Mouse (Mus musculus) thymus, adult 2 months (tissue): ENCODE results near the gene Macrod1. TPM values are rescaled to one million over a fixed set of nuclear protein-coding genes. Genes with fewer than 3 reads are reported as not detected.
"Not testable (repeated sequence)": the region's sequence is repeated elsewhere in the genome, so short reads cannot be mapped to it uniquely, and the experiment has no call there.

ENCODE experiments used
- DNase-seq: peaks from one replicate; pipeline ENCODE4 v3.0.0; 2021
- H3K27ac ChIP-seq: fragments of 200-500 bp; 2 replicates; pipeline ENCODE4 v1.5.1; 2012; ENCODE audit warnings: low read length, control low read depth; ENCODE audit not compliant: control insufficient read depth, insufficient read depth
- H3K27me3 ChIP-seq: fragments of 200-500 bp; 2 replicates; pipeline ENCODE4 v1.6.1; 2012; ENCODE audit warnings: mild to moderate bottlenecking, low read length, moderate library complexity, mixed read lengths; ENCODE audit not compliant: control insufficient read depth, insufficient read depth
- H3K36me3 ChIP-seq: fragments of 200-500 bp; 2 replicates; pipeline ENCODE4 v1.6.1; 2012; ENCODE audit warnings: mild to moderate bottlenecking, low read length, moderate library complexity; ENCODE audit not compliant: control insufficient read depth, insufficient read depth
- H3K4me1 ChIP-seq: fragments of 200-500 bp; replicated peaks from 2 replicates; pipeline ENCODE4 v1.6.1; 2012; ENCODE audit warnings: low read length; ENCODE audit not compliant: control insufficient read depth, insufficient read depth
- H3K4me3 ChIP-seq: fragments of 200-500 bp; 2 replicates; pipeline ENCODE4 v1.5.1; 2012; ENCODE audit warnings: mild to moderate bottlenecking, low read length, control low read depth, moderate library complexity; ENCODE audit not compliant: control insufficient read depth, insufficient read depth
- CTCF ChIP-seq: fragments of 200-500 bp; IDR thresholded peaks from 2 replicates; pipeline ENCODE4 v1.5.1; 2012; ENCODE audit warnings: mild to moderate bottlenecking, control low read depth, low read length, moderate library complexity, borderline replicate concordance; ENCODE audit not compliant: control insufficient read depth, poor library complexity, insufficient read depth; ENCODE audit errors: extremely low read depth
- POLR2A ChIP-seq: fragments of 200-500 bp; IDR thresholded peaks from 2 replicates; pipeline ENCODE4 v1.6.1; 2012; ENCODE audit warnings: mild to moderate bottlenecking, low read length, control low read depth, moderate library complexity; ENCODE audit not compliant: control insufficient read depth, poor library complexity, insufficient read depth; ENCODE audit errors: extremely low read depth
- WGBS: fragments of 180-500 bp; shearing (Covaris S2); methylation state at CpG from one replicate; pipeline ENCODE4 v1.1.7; 2018; 5-methylcytosine and 5-hydroxymethylcytosine counted together
- polyA plus RNA-seq: library from polyadenylated mRNA; depleted of rRNA; stranded (reverse); fragments of >200 nt; gene quantifications from 2 replicates; pipeline ENCODE4 v1.2.3, GENCODE M21; 2012

The Macrod1 gene
- polyA plus RNA-seq, 1 experiment = 49.3 TPM

DNA sequence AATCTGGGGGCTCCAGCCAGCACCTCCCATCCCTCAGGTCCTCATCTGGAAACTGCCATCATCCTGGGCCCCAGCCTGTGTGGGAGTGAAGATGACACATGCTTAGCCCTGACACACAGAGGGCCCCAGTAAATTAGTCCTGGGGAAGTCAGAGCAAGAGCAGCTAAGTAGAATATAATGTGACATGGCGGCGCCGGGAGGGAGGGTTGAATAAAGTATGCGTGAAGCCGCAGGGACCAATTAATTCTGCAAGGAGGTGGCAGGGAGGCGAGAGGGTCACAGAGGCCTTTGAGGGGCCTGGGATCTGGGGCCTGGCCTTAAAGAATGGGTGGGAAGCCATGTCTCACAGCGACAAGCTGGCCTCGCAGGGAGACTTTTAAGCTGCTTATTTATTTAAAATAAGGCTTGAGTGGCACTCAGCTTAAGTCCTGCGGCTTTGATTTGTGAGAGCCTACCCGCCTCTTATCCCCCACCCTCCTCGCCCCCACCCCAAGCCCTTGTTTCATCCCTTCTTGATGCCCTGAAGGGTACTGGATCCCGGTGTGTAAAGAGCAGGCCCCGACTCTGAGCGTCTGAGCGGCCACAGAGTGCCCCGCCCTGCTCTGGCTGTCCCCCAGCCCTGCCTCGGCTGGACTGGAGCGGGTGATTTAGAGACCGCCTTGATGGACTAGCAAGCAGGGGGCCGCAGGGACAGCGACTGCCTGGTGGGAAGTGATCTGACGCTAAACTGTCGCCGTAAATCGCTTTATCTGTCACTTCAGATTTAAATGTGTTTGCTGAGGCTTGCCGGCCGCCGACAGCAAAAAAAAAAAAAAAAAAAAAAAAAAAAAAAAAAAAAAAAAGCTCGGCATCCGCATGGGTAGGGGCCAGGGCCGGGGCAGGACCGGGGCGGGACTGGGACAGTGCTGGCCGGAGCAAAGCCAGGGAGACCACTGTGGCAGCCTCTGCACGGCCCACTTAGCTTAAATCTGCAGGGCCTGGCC lies 13.5 kb downstream of the Macrod1 start:
- no peaks in the 10 kb centered on the region for H3K27me3 ChIP-seq
- TF ChIP-seq POLR2A (no peak), CTCF (no peak)
- no peak overlapping the region for H3K4me3 ChIP-seq
- H3K36me3 ChIP-seq = no peaks in the 10 kb centered on the region
- H3K4me1 ChIP-seq = peaks cover 30% of the 10 kb centered on the region
- H3K27ac ChIP-seq = no peak overlapping the region
- 85% methylated on average over 35 of the region's 35 CpGs for WGBS
- no peak for DNase-seq

DNA sequence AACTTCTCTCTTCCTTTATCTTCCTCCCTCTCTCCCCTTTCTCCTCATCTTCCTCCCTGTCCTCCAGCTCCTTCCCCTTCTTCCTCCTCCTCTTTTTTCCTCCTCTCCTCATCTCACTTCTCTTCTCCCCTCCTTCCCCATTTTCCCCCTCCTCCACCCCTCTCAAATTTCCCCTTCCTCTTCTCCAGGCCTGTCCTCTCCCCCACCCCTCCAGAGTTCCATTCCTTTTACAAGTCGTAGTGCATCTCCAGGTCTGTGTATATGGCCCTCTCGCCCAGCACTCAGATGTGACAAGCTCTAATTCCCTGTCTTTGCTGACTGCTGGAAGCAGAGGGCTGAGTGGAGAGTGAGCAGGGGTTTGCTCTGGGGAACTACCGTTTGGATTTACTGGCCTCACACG lies 14.2 kb downstream of the Macrod1 start:
- Histone ChIP-seq H3K4me3 (no peak overlapping the region), H3K4me1 (peaks cover 23% of the 10 kb centered on the region)
- DNase-seq = no peak

DNA sequence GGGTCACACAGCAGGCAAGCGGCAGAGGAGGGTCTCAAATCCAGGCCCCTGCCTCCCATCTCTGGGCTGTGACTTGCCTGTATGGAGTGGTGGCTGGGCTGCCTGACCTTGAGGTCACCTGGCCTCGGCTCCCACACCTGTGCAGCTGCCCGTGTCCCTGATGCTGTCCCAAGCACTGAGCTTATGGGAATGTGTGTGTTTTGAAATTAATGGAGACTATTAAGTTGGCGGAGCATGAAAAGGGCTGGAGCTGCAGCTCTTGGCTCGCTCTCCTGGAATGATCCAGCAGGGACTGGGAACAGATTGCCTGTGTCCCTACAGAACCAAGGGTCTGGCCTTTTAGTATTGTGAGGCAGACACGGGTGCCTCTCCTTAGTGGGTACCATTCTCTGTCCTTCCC lies 15.6 kb downstream of the Macrod1 start:
- 100% methylated on average over 6 of the region's 6 CpGs for WGBS
- TF ChIP-seq CTCF (no peak), POLR2A (no peak)

More for the DNA sequence above, 14.2 kb downstream of the Macrod1 start:
- WGBS = 85% methylated on average over 4 of the region's 4 CpGs
- TF ChIP-seq POLR2A = no peak
- no peak for TF ChIP-seq CTCF
- H3K27me3 ChIP-seq = no peaks in the 10 kb centered on the region
- no peak overlapping the region for H3K27ac ChIP-seq
- no peaks in the 10 kb centered on the region for H3K36me3 ChIP-seq

DNA sequence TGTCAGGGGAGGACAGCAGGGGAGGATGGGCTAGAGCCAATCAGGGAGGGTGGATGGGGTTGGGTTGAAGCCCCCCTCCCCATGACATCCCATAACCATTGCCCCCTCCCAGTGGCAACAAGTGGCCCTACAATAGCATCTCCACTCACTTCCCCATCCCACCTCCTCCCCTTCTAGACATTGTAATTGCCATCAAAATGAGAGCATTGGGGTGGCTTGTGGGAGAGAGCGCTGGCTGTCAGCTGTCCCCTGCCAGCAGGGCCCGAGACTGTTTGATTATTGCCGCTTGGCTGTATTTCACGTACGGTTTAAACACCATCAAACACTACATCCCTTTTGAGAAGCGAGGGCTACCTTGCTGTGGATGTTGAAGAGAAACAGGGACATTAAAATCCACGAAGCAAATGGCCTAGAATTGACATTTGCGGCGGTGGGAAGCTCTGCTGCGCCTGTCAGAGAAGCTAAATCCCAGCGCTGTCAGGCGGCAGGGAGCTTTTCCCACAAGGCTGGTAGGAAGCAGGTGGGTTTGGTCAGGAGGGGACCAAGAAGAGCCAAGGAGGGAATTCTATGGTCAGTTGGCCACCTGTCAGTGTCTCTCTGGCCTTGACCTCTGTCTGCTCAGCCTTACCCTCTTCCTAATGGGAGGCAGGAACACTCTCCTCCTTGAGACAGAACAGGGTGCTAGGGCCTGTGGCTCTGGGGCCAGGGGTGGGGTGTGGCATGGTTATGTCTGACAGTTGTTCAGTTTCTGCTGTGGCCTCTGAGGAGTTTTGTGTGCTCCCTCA lies 17.6 kb downstream of the Macrod1 start:
- TF ChIP-seq POLR2A (no peak), CTCF (no peak)
- peaks cover 10% of the 10 kb centered on the region for H3K4me1 ChIP-seq
- H3K27ac ChIP-seq = no peak overlapping the region
- WGBS = 94% methylated on average over 12 of the region's 12 CpGs
- no peak overlapping the region for H3K4me3 ChIP-seq
- DNase-seq = no peak
- H3K27me3 ChIP-seq = no peaks in the 10 kb centered on the region
- H3K36me3 ChIP-seq = no peaks in the 10 kb centered on the region

More for the DNA sequence above, 15.6 kb downstream of the Macrod1 start:
- DNase-seq = no peak
- Histone ChIP-seq H3K27me3 (no peaks in the 10 kb centered on the region), H3K27ac (no peak overlapping the region), H3K4me3 (no peak overlapping the region), H3K36me3 (no peaks in the 10 kb centered on the region), H3K4me1 (peaks cover 14% of the 10 kb centered on the region)

DNA sequence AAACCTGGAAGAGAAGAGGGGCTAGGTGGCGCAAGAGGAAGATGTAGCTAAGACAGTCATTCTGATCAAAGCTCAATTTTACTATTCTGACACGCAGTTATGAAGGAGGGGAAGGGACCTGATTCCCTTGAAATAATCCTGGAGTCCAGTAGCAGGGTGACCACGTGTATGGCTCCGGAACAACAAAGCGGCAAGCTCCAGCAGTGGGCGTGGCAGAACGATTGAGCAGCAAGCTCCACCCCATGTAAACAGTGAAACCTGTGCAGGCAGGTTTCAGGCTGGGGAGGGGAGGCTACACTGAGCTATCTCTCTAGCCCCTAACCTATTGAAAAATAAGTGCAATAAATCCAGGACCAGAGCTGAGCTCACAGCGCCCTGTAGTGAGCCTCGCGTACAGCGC lies 18.7 kb downstream of the Macrod1 start:
- H3K36me3 ChIP-seq, H3K4me3 ChIP-seq, DNase-seq, H3K27me3 ChIP-seq, H3K27ac ChIP-seq: not testable (repeated sequence)
- H3K4me1 ChIP-seq = peaks cover 10% of the 10 kb centered on the region
- 96% methylated on average over 11 of the region's 11 CpGs for WGBS

DNA sequence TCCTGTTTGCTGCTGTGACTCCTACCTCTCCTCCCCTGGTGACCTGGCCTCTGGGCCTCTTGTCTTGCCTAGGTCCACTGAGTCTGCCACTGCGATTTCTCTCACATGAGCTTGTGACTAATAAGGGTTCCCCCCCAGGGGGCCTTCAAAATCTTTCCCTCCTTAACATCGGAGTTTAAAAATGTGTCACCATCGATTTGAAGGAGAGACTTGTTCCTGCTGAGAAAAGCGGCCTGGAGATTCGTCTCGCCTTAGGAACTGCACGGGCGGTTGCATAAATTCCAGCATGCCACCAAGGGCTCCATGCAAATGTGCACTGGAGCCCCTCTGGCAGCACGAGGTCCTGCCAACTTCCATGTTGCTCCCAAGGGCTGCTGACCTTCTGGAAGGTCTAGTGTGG lies 21.1 kb downstream of the Macrod1 start:
- Histone ChIP-seq H3K36me3 (no peaks in the 10 kb centered on the region), H3K27ac (no peak overlapping the region), H3K4me1 (peaks cover 10% of the 10 kb centered on the region), H3K27me3 (no peaks in the 10 kb centered on the region), H3K4me3 (no peak overlapping the region)
- TF ChIP-seq CTCF (no peak), POLR2A (no peak)
- 85% methylated on average over 9 of the region's 9 CpGs for WGBS
- no peak for DNase-seq
